Mouse (Mus musculus): Measurements from ENCODE around the gene Gigyf1. TPM values are rescaled to one million over a fixed set of nuclear protein-coding genes. Genes with fewer than 3 reads are reported as not detected.
A peak's percentile ranks its signal among the peaks of the same experiment; 100 is the strongest.

Gigyf1 gene
- polyA plus RNA-seq, 3 experiments from 2014 or later, result 14.0 to 33.6 (median 31.4) TPM

GRCm38 (mm10) chr5:137514811-137515210, 3.5 kb upstream of the Gigyf1 start:
- no peak for ATAC-seq

- ATAC-seq, result no peak
Measured at GRCm38 (mm10) chr5:137519691-137520550, 1.6 kb downstream of the Gigyf1 start.

DNA sequence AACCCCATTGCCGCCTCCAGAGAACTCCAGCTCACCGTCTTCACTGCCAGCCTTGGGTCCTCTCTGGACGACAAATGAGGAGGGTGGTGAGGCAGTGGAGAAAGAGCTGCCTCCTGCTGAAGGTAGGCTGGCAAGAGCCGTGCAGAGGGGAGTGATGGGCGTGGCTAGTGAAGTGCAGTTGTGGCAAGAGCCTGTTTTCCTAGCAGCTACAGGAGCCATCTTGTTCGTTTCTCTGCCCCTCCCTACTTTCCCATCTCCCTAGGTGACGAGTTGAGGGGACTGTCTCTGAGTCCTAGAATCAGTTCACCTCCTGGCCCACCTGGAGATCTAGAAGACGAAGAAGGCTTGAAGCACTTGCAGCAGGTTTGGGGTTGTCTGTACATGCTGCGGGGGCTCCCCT, 3.5 kb downstream of the Gigyf1 start:
- ATAC-seq, result no peak

GRCm38 (mm10) chr5:137522711-137523110, 4.4 kb downstream of the Gigyf1 start:
- no peak for ATAC-seq

- ATAC-seq, result no peak
Measured at GRCm38 (mm10) chr5:137523396-137524250, 5.3 kb downstream of the Gigyf1 start.

GRCm38 (mm10) chr5:137524251-137524515, 5.8 kb downstream of the Gigyf1 start:
- ATAC-seq, result no peak

DNA sequence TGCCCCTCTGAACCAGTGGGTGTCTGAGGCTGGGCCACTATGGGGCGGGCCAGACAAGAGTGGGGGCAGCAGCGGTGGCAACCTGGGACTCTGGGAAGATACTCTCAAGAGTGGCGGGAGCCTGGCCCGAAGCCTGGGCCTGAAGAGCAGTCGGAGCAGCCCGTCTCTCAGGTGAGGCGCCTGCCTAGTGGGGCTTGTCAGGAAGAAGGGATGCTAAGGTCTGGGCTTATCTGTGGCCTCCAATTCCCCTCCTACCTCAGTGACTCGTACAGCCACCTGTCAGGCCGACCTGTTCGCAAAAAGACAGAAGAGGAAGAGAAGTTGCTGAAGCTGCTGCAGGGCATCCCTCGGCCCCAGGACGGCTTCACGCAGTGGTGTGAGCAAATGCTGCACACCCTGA, 6.3 kb downstream of the Gigyf1 start:
- ATAC-seq, result no peak

- ATAC-seq, result no peak
Measured at GRCm38 (mm10) chr5:137525511-137525910, 7.2 kb downstream of the Gigyf1 start.

GRCm38 (mm10) chr5:137526192-137526936, 8.0 kb downstream of the Gigyf1 start:
- ATAC-seq, result no peak

GRCm38 (mm10) chr5:137527413-137527812, 9.1 kb downstream of the Gigyf1 start:
- no peak for ATAC-seq

DNA sequence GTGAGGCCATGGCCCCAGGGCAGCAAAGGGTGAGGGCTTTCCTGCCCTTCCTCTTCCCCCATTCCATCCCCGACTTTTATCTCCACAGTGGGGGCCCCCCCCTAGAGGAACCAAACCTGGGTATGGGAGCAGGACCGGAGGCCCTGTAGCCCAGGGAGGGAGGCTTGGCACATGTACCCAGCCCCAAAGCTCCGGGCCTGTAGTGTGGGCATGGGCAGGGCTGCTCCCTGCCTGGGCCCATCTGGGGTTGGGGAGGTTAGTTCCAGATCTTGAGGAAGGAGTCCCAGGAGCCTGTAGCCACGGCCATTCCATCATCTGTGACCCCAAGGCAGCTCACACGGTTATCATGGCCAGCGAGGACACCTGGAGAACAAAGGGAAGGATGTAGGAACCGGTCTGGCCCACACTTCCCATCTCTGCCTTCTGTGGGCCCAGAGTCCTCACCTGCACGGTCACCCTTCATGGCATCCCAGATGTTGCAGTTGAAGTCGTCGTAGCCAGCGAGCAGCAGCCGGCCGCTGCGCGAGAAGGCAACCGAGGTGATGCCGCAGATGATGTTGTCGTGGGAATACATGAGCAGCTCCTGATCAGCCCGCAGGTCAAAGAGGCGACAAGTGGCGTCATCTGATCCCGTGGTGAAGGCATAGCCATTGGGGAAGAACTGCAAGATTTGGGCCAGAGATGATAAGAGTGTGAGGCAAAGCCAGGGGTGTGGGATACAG, 10.1 kb downstream of the Gigyf1 start:
- no peak for ATAC-seq

DNA sequence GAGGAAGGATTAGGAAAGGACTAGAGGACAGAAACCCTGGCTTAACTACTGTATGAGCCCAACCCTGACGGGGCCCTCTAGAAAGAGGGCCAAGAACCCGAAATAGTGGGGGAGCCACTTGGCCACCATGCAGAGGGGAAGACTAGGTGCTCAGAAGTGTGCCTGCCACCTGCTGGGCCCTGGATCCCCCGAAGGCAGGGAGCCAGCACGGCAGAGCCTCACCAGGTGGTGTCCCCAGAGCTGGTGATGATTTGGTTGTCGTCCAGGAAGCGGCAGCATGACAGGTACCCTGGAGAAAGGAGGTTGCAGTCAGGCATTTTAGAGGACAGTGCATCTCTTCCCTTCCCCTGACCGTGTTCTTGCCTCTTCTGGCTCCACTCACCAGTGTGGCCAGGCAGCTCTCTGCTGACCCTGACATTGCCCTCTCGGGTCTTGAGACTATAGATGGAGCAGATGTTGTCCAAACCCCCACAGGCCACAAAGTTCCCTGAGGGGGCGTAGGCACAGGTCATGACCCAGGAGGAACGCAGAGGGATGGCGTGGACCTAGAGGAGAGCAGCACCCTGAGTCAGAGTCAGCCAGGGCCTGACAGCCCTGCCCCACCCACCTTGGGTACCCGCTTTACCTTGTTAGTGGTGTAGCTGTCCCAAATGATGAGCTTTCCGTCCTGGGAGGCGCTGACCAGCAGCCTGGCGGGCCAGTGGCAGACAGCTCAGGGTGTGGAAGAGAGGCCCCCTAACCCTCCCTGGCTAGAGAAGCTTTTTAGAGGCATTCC, 11.1 kb downstream of the Gigyf1 start:
- no peak for ATAC-seq

- no peak for ATAC-seq
Measured at GRCm38 (mm10) chr5:137530075-137530474, 11.7 kb downstream of the Gigyf1 start.

- peak; percentile 44 for ATAC-seq
Measured at GRCm38 (mm10) chr5:137530588-137531413, 12.5 kb downstream of the Gigyf1 start.

- ATAC-seq, result no peak
Measured at GRCm38 (mm10) chr5:137531414-137532130, 13.2 kb downstream of the Gigyf1 start.

DNA sequence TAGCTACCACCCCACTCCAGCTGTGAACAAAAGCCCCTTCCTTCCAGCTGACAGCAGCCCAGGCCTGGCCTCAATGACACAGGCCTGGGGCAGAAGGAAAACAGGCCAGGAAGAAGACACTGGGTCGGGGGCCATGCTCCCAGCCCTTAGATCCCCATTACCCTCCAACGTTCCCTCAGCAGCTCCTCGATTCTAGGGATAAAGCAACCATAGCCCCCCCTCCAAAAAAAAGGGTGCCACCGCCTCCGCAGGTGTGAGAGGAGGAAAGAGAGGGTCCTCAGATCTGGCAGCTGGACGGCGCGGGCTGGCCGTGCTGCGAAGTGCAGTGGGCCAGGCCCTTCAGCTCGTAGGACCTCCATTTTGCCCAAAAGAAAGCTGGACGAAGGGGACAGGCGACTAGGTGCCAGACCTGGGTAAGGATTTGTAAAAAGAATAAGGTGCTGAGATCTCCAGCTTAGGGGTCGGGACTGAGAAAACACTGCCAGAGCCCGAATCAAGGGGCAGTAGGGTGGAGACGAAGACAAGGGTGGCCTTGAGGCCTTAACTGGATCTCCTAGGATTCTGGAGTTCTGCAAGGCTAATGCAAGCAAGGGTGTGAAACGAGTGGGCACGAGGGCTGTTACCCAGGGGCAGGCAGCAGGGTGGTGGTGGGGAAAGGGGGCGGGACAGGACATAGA, 13.9 kb downstream of the Gigyf1 start:
- ATAC-seq, result no peak

DNA sequence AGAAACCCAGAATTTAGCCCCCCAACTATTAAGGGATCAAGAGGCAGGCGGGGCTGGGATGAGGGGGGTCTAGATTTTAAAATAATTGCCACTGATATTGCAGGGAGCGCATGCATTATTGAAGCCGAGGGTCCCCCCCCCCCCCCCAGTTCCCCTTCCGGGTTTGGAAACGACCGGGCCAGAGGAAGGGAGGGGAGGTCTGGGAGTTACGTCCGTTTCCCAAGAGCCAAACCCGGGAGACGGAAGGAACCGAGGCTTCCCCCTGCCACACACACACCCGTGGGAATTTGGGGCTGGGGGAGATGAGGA, 14.4 kb downstream of the Gigyf1 start:
- ATAC-seq, result no peak

DNA sequence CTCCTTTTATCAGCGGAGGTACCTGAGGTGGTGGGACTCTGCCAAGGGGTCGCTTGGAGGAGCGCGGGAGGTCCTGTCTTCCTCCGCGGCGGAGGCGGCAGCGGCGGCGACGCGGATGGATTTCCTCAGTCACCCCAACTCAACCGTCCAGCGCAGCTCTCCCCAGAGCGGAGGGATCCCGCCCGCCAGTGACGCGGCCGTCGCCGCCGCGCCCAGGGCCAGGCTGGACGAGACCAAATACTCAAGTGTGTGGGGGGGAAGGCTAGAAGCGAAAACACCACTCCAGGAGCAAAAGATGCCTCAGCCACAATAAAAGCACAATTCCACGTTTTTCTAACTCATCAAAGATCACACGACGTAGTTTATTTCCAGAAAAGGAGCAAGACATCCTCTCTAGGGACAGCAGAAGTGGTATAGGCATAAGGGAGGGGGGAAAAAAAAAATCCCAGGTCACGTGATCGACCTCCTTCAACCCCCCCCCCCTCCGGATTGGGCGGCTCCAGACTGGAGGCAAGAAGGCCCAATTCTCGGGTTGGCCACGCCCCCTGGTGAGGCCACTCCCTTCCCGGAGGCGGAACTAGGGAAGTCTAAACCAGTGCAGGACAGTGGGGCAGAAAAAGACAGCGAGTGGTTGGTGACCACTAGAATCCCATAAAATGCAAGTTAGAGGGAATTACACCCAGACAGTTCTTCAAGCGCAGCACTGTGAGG, 14.9 kb downstream of the Gigyf1 start, which contains the start of the genes Epo and Gnb2:
Gene Epo (minus strand): TSS at position 126 of the 711 bp plus-strand sequence.
Gene Gnb2 (minus strand): TSS at position 394 of the 711 bp plus-strand sequence.
- peak; percentile 70 for ATAC-seq

DNA sequence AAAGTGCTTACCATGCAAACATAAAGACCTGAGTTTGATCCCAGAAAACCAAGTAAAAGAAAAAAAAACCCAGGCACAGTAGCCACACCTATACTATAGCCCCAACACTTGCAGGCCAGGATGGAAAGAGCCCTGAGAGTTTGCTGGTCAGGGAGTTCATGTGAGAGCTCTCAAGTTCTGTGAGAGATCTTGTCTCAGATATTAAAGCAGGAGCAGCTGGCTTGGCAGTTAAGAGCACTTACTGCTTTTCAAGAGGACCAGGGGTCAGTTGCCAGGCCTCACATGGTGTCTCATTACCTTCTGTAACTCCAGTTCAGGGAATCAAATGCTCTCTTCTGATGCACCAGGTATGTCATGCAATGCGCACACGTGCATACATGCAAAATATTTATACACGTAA, 16.4 kb downstream of the Gigyf1 start:
- no peak for ATAC-seq
